Mouse (Mus musculus) small intestine, adult 2 months (tissue): ENCODE measurements at regions not wholly inside any gene's neighbourhood (a gene's known extent, or its start where the extent isn't known, plus 50 kb on each side); places are given as distances from the start of the nearest gene placed in this dataset.

Experiments used
- CTCF ChIP-seq: fragments of 200-500 bp; IDR thresholded peaks from 2 replicates; pipeline ENCODE4 v1.5.1; 2012; ENCODE audit warnings: low read depth, mild to moderate bottlenecking, control low read depth, inconsistent platforms, low read length, moderate library complexity, mixed read lengths; ENCODE audit not compliant: insufficient replicate concordance, insufficient read length; ENCODE audit errors: extremely low read depth
- POLR2A ChIP-seq: fragments of 200-500 bp; IDR thresholded peaks from 2 replicates; pipeline ENCODE4 v1.6.1; 2012; ENCODE audit warnings: low read depth, mild to moderate bottlenecking, control low read depth, inconsistent platforms, low read length, moderate library complexity

GRCm38 (mm10) chr13:97821011-97821410 lies 60.6 kb upstream of the Gm10260 start:
- TF ChIP-seq POLR2A (no peak), CTCF (no peak)
